Mouse (Mus musculus) kidney, embryonic 16.5 days (tissue): ENCODE results near the gene Tmem232. TPM values are rescaled to one million over a fixed set of nuclear protein-coding genes. Genes with fewer than 3 reads are reported as not detected.

Experiments
- ATAC-seq: fragments of 200-750 bp; cut with Nextera tagmentation; 2 replicates; pipeline ENCODE4 v1.8.0; 2017; ENCODE audit warnings: moderate TSS enrichment; ENCODE audit not compliant: low FRiP score, low TSS enrichment
- H3K27ac ChIP-seq: fragments of 300-500 bp; sonication (generic); 2 replicates; pipeline ENCODE4 v1.5.1; 2014; ENCODE audit warnings: low read length
- H3K27me3 ChIP-seq: fragments of 300-500 bp; sonication (generic); 2 replicates; pipeline ENCODE4 v1.6.1; 2014; ENCODE audit warnings: low read length, control low read depth, mixed read lengths; ENCODE audit not compliant: insufficient read depth
- H3K36me3 ChIP-seq: fragments of 300-500 bp; sonication (generic); 2 replicates; pipeline ENCODE4 v1.6.1; 2014; ENCODE audit warnings: low read length, control low read depth, mixed read lengths; ENCODE audit not compliant: insufficient read depth
- H3K4me1 ChIP-seq: fragments of 300-500 bp; sonication (generic); 2 replicates; pipeline ENCODE4 v1.6.1; 2014; ENCODE audit warnings: low read length, control low read depth, mixed read lengths; ENCODE audit not compliant: insufficient read depth
- H3K4me2 ChIP-seq: fragments of 300-500 bp; sonication (generic); replicated peaks from 2 replicates; pipeline ENCODE4 v1.6.1; 2014; ENCODE audit warnings: low read depth, low read length
- H3K4me3 ChIP-seq: fragments of 300-500 bp; sonication (generic); 2 replicates; pipeline ENCODE4 v1.5.1; 2014; ENCODE audit warnings: mild to moderate bottlenecking, low read length
- H3K9ac ChIP-seq: fragments of 300-500 bp; sonication (generic); replicated peaks from 2 replicates; pipeline ENCODE4 v1.6.1; 2014; ENCODE audit warnings: low read length
- H3K9me3 ChIP-seq: fragments of 300-500 bp; sonication (generic); 2 replicates; pipeline ENCODE4 v1.6.1; 2016; ENCODE audit warnings: low read length, control low read depth
- WGBS: fragments of 180-500 bp; shearing (Covaris S2); extraction: QIAGEN DNeasy Blood & Tissue Kit; methylation state at CpG from one replicate; pipeline ENCODE4 v1.1.7; 2014; 5-methylcytosine and 5-hydroxymethylcytosine counted together
- polyA plus RNA-seq: library from polyadenylated mRNA; unstranded; fragments of >200 nt; fragmentation: Nextera tagmentation; extraction: Ambion mirVana; gene quantifications from 2 replicates; pipeline ENCODE4 v1.2.1, GENCODE M21; 2015

Gene Tmem232
- polyA plus RNA-seq, 1 experiment from 2014 or later, result 0.07 TPM

DNA sequence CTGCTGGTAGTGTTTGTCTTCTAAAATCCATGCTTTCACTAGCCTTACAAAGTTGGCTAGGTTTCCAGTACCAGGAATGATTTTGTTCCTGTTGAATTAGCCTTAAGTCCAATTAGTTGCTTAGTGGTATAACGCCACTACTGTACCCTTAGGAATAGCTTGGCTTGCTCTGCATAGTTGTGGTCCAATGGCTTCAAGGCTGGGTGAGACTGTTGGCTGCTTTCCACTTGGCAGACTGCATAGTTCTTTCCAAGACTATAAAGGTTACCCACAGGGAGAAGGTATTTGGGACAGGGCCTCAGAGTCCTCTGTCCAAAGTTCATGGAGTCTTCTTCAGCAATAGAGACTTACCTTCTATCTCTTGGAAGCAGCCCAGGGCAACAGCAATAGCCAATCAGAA is 139.7 kb downstream of the Tmem232 start:
- no peak for ATAC-seq
- Histone ChIP-seq H3K4me2 (no peak overlapping the region), H3K27ac (no peak overlapping the region), H3K4me1 (no peaks in the 10 kb centered on the region), H3K36me3 (no peaks in the 10 kb centered on the region), H3K9me3 (no peaks in the 10 kb centered on the region), H3K4me3 (no peak overlapping the region), H3K9ac (no peak overlapping the region), H3K27me3 (no peaks in the 10 kb centered on the region)
- WGBS, result 79% methylated on average over 1 of the region's 1 CpGs

DNA sequence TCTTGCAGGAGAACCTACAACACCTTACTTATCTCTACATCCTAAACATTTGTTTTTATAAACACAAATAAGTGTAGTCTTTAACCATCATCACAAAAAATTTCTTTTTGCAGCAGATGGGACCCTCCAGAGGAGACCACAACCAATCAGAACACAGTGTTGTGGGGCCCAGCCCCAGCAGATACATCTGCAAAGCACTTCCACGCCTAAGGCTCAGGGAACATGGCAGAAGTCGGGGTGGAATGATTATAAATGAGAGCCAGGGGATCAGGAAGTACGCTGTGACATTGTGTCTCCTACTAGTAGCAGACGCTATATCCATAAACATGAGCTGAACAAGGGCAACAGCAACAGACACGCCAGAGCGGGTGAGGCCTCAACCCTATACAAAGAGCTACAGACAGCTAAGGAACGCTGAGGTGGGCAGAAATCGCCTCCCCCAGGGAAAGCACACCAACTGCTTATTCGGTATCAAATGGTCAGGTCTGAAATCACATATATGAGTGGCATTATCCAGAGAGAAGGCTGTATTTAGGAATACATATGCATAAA is 156.1 kb downstream of the Tmem232 start:
- WGBS, result 78% methylated on average over 9 of the region's 9 CpGs
- Histone ChIP-seq H3K27me3 (no peaks in the 10 kb centered on the region), H3K4me1 (no peaks in the 10 kb centered on the region), H3K9ac (no peak overlapping the region), H3K27ac (no peak overlapping the region), H3K9me3 (no peaks in the 10 kb centered on the region), H3K4me2 (no peak overlapping the region), H3K4me3 (no peak overlapping the region), H3K36me3 (no peaks in the 10 kb centered on the region)
- ATAC-seq, result no peak

DNA sequence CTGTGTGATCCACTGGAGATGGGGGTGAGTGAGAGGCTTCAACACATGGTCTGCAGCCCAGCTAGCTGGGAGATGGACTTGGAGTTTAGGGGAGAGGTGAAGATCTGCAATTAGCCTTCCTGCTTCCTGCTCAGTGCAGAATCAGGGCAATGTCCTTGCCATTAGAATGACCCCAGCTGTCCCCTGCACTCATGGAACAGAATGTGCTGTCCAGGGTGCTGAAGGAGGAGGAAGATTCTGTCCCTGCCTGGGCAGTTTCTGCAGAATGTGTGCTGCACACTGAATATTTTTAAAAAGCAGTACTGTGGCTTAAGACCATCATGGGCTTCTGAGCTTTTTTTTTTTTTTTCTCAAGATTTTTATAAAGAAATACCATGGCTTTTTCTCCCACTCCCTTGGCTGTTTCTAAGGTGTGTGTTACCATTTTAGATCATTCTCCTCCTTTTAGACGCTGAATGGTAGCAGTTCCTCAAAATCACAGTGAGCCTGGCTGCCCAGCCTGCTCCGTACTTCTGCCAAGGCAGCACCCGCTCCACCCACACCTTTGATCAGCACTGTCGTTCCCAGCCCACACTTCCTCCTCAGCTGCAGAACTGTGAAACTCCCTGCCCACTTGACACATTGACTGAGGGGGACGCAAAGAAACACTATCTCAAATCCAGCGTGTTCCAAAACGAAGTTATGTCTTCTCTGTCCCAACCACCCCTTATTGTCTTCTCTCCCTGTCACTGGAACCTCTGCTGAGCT is 170.4 kb downstream of the Tmem232 start:
- Histone ChIP-seq H3K9ac (no peak overlapping the region), H3K27me3 (no peaks in the 10 kb centered on the region), H3K4me3 (no peak overlapping the region), H3K27ac (no peak overlapping the region), H3K4me1 (no peaks in the 10 kb centered on the region), H3K36me3 (no peaks in the 10 kb centered on the region), H3K9me3 (peaks cover 4% of the 10 kb centered on the region; the same call in 1 of the 2 replicates), H3K4me2 (no peak overlapping the region)
- 21% methylated on average over 7 of the region's 7 CpGs for WGBS
- ATAC-seq, result peak; percentile 78; the same call in 1 of the 2 replicates

DNA sequence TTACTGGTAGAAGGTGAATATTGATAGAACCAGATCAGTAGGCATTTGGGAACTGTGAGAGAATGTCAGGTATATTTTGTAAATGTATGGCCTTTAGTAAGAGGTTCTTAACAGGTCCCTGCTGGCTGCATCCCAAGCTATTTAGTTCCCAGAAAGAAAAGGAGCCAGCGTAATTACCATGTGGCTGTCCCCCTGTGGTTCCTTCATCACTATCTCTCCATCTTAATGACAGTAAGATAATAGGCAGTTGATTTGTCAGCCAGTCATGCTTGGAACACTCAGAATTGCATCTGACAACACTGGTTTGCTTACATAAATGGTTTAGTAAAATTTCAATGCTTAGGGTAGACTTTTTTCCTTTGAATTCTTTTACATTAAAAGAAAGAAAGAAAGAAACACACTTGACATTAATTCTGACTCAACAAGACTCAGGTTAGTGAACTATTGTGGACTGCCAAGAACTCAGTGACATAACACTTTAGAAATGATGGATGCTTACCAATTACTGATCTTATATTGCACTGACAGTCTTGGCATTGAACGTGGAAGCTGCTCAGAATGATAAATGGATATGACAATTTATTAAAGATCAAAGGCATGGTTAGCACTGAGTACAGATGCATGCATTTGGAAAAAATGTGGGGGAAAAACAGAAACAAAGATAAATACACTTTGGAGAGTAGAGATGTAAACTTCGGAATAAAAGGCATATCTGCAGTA is 174.9 kb downstream of the Tmem232 start:
- 62% methylated on average over 3 of the region's 3 CpGs for WGBS
- Histone ChIP-seq H3K4me3 (no peak overlapping the region), H3K27me3 (no peaks in the 10 kb centered on the region), H3K9me3 (0 out of 2 replicates have a peak, but pooled peaks cover 4% of the 10 kb centered on the region), H3K36me3 (no peaks in the 10 kb centered on the region), H3K9ac (no peak overlapping the region), H3K4me2 (no peak overlapping the region), H3K27ac (no peak overlapping the region), H3K4me1 (no peaks in the 10 kb centered on the region)
- no peak for ATAC-seq

DNA sequence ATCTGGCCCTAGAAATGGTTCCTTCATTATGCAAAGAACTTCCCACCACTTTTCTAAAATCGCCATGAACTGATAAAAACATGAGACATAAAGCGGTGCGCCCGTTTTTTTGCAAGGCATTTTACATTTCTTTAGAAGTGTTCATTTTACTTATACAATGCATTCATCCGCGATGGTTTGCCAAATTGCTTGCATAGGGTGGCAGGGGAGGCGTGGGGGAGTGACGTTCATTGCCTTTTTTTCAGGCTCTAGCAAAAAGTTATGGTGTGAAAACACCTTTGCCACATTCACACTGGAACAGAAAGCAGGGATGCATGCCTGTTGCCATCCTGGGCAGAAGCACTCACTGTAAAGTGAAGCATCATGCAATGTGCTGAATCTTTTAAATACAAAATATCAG is 188.7 kb downstream of the Tmem232 start:
- H3K36me3 ChIP-seq, result no peaks in the 10 kb centered on the region
- no peak overlapping the region for H3K4me2 ChIP-seq
- no peak overlapping the region for H3K27ac ChIP-seq
- no peak for ATAC-seq
- H3K27me3 ChIP-seq, result no peaks in the 10 kb centered on the region
- peaks cover under 1% of the 10 kb centered on the region; the same call in 1 of the 2 replicates for H3K9me3 ChIP-seq
- H3K9ac ChIP-seq, result no peak overlapping the region
- H3K4me3 ChIP-seq, result no peak overlapping the region
- H3K4me1 ChIP-seq, result no peaks in the 10 kb centered on the region
- WGBS, result 71% methylated on average over 8 of the region's 8 CpGs

DNA sequence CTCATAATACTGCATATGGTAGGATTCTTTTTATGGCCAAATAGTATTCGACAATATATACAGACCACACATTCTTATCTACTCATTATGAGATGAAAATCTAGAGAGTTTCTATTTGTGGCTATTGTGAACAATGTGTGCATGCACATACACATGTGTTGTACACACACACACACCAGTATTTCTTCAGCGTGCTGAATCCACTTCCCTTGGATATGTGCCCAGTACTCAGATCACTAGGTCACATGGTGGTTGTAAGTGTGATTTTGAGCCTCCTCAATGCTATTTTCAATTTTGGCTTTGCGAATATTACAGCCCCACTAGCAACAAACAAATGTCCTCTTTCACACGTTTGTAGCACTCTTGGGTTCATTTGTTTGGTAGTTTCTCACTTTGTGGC is 200.6 kb downstream of the Tmem232 start:
- Histone ChIP-seq H3K9me3 (peaks cover 6% of the 10 kb centered on the region; the same call in 1 of the 2 replicates), H3K27me3 (no peaks in the 10 kb centered on the region), H3K4me2 (no peak overlapping the region), H3K27ac (no peak overlapping the region), H3K4me3 (no peak overlapping the region), H3K4me1 (no peaks in the 10 kb centered on the region), H3K9ac (no peak overlapping the region), H3K36me3 (no peaks in the 10 kb centered on the region)
- no peak for ATAC-seq
- 72% methylated on average over 4 of the region's 4 CpGs for WGBS

DNA sequence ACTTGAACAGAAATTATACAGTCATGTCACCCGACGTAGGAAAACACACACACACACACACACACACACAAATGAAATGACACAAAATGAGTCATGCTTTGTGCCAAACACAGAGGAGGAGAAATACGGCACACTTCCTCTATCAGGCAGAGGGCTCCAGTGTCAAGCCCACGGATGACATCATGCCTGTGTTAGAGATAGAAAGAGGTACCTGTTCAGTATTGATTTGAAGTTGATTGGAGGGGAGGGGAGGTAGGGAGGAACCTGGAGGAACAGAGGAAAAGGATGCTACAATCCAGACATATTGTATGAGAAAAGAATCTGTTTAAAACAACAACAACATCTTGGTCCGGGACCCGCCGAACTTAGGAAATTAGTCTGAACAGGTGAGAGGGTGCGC is 209.8 kb downstream of the Tmem232 start:
- Histone ChIP-seq H3K4me3 (no peak overlapping the region), H3K9ac (no peak overlapping the region), H3K27ac (no peak overlapping the region), H3K4me2 (no peak overlapping the region), H3K36me3 (no peaks in the 10 kb centered on the region), H3K9me3 (no peaks in the 10 kb centered on the region), H3K4me1 (no peaks in the 10 kb centered on the region), H3K27me3 (no peaks in the 10 kb centered on the region)
- no peak for ATAC-seq
- 90% methylated on average over 8 of the region's 8 CpGs for WGBS

DNA sequence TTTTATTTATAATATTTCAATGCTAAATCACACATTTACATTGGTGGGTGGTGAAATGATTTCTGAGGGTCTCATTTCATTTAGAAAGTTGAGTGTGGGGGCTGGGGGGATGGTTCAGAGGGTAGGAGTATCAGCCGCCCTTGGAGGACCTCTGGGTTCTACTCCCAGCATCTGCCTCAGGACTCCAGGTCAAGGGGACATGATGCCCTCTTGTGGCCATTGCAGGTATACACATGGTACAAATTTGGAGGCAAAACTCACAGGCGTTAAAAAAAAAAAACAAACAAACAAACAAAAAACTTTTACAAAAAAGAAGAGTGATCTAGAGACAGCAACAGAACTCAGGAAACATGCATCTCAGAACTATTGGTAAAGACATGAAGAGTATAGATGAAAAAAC is 215.3 kb downstream of the Tmem232 start:
- H3K4me2 ChIP-seq, result no peak overlapping the region
- no peak overlapping the region for H3K9ac ChIP-seq
- H3K27ac ChIP-seq, result no peak overlapping the region
- H3K27me3 ChIP-seq, result no peaks in the 10 kb centered on the region
- ATAC-seq, result no peak
- no peaks in the 10 kb centered on the region for H3K36me3 ChIP-seq
- no peaks in the 10 kb centered on the region for H3K4me1 ChIP-seq
- no peak overlapping the region for H3K4me3 ChIP-seq
- WGBS, result 9% methylated on average over 2 of the region's 2 CpGs
- H3K9me3 ChIP-seq, result no peaks in the 10 kb centered on the region

DNA sequence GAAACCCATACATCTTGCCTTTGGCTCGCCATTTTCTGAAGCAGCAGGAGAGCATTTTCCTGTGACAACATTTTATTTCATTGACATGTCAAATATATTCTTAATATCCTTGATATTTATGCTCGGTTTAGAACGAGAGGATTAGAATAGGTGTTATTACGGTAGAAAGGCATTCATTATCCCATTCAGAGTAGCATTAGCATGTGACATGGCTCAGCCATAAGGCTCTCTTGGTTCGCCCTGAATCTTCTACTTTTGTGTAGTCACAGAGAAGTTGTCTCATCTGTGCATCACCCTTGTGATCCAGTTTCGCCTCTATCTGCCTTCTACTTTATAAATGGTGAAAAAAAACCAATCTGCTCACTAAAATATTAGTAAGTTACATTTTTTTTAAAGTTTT is 220.0 kb downstream of the Tmem232 start:
- Histone ChIP-seq H3K4me2 (no peak overlapping the region), H3K4me1 (no peaks in the 10 kb centered on the region), H3K9me3 (no peaks in the 10 kb centered on the region), H3K27me3 (no peaks in the 10 kb centered on the region), H3K27ac (no peak overlapping the region), H3K4me3 (no peak overlapping the region), H3K36me3 (no peaks in the 10 kb centered on the region), H3K9ac (no peak overlapping the region)
- ATAC-seq, result no peak
- WGBS, result 93% methylated on average over 6 of the region's 6 CpGs

DNA sequence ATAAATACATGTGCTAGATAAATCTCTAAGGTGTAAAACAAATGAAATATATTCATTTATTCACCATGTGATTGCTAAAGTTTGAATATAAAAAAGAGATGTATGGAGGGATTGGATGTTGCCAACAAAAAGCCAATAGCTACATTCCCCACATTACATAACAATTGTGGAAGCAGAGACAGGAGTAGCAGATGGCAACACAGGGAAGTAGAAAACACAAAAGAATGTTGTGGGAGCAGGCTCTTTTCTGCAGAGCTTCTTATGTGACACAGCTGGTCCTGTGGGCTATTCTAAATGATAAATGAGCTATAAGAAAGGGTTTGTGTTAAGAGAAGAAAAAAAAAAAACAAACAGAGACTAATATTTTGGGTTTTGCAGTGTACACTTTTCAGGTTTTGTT is 240.6 kb downstream of the Tmem232 start:
- Histone ChIP-seq H3K27me3 (no peaks in the 10 kb centered on the region), H3K36me3 (no peaks in the 10 kb centered on the region), H3K4me1 (no peaks in the 10 kb centered on the region), H3K4me2 (no peak overlapping the region), H3K27ac (no peak overlapping the region), H3K9me3 (0 out of 2 replicates have a peak, but pooled peaks cover 3% of the 10 kb centered on the region), H3K4me3 (no peak overlapping the region), H3K9ac (no peak overlapping the region)
- no peak for ATAC-seq
